Mouse (Mus musculus): ENCODE data around the gene Vav2. TPM values are rescaled to one million over a fixed set of nuclear protein-coding genes. Genes with fewer than 3 reads are reported as not detected.

The Vav2 gene
- polyA plus RNA-seq, 1 experiment, result 48.0 TPM

GRCm38 (mm10) chr2:27218569-27218968, 208.3 kb downstream of the Vav2 start:
- DNase-seq, result no peak
- no peaks in the 10 kb centered on the region for H3K36me3 ChIP-seq (ENCODE audit: control insufficient read depth, insufficient read depth, low read length)
- TF ChIP-seq POLR2A (IDR thresholded peaks at IDR 0.05; ENCODE audit: control insufficient read depth, extremely low read depth, insufficient read depth, low read length, poor library complexity), result no peak
- TF ChIP-seq CTCF (IDR thresholded peaks at IDR 0.05; ENCODE audit: borderline replicate concordance, control insufficient read depth, extremely low read depth, insufficient read depth, low read length, poor library complexity), result no peak
- no peaks in the 10 kb centered on the region; the same call in 1 of the 2 replicates for H3K4me1 ChIP-seq (replicated peaks; ENCODE audit: control insufficient read depth, insufficient read depth, low read length)
- no peak overlapping the region for H3K4me3 ChIP-seq (ENCODE audit: control insufficient read depth, insufficient read depth, low read length)
- WGBS, result 96% methylated on average over 8 of the region's 8 CpGs
- no peak overlapping the region for H3K27ac ChIP-seq (ENCODE audit: control insufficient read depth, insufficient read depth, low read length)
- H3K27me3 ChIP-seq (ENCODE audit: control insufficient read depth, insufficient read depth, low read length), result no peaks in the 10 kb centered on the region

- no peaks in the 10 kb centered on the region for H3K27me3 ChIP-seq (ENCODE audit: control insufficient read depth, insufficient read depth, low read length)
- TF ChIP-seq POLR2A (IDR thresholded peaks at IDR 0.05; ENCODE audit: control insufficient read depth, extremely low read depth, insufficient read depth, low read length, poor library complexity), result no peak
- TF ChIP-seq CTCF (IDR thresholded peaks at IDR 0.05; ENCODE audit: borderline replicate concordance, control insufficient read depth, extremely low read depth, insufficient read depth, low read length, poor library complexity), result no peak
- WGBS, result 91% methylated on average over 2 of the region's 2 CpGs
- DNase-seq, result no peak
- H3K4me1 ChIP-seq (replicated peaks; ENCODE audit: control insufficient read depth, insufficient read depth, low read length), result no peaks in the 10 kb centered on the region; the same call in 1 of the 2 replicates
- H3K36me3 ChIP-seq (ENCODE audit: control insufficient read depth, insufficient read depth, low read length), result no peaks in the 10 kb centered on the region
- H3K27ac ChIP-seq (ENCODE audit: control insufficient read depth, insufficient read depth, low read length), result no peak overlapping the region
- no peak overlapping the region for H3K4me3 ChIP-seq (ENCODE audit: control insufficient read depth, insufficient read depth, low read length)
Observed at GRCm38 (mm10) chr2:27218121-27218544, 208.7 kb downstream of the Vav2 start.

- TF ChIP-seq CTCF (IDR thresholded peaks at IDR 0.05; ENCODE audit: borderline replicate concordance, control insufficient read depth, extremely low read depth, insufficient read depth, low read length, poor library complexity) (no peak), POLR2A (IDR thresholded peaks at IDR 0.05; ENCODE audit: control insufficient read depth, extremely low read depth, insufficient read depth, low read length, poor library complexity) (no peak)
- no peak for DNase-seq
- Histone ChIP-seq H3K4me1 (replicated peaks; ENCODE audit: control insufficient read depth, insufficient read depth, low read length) (peaks cover 21% of the 10 kb centered on the region), H3K4me3 (ENCODE audit: control insufficient read depth, insufficient read depth, low read length) (no peak overlapping the region), H3K27ac (ENCODE audit: control insufficient read depth, insufficient read depth, low read length) (no peak overlapping the region), H3K36me3 (ENCODE audit: control insufficient read depth, insufficient read depth, low read length) (no peaks in the 10 kb centered on the region), H3K27me3 (ENCODE audit: control insufficient read depth, insufficient read depth, low read length) (no peaks in the 10 kb centered on the region)
- 94% methylated on average over 2 of the region's 2 CpGs for WGBS
Observed at GRCm38 (mm10) chr2:27215537-27215936, 211.3 kb downstream of the Vav2 start.

Other genes with a start within 250 kb of the Vav2 start
- gene Sardh, start 178.7 kb downstream of the Vav2 start, polyA plus RNA-seq (2012; rRNA removed), result 10.5 and 12.3 TPM in 2 replicates
- 1.9 and 2.0 TPM in 2 replicates for gene Brd3os, start 15.3 kb upstream of the Vav2 start, polyA plus RNA-seq (2012; rRNA removed)
- 53.5 and 74.9 TPM in 2 replicates for gene Brd3, start 80.6 kb upstream of the Vav2 start, polyA plus RNA-seq (2012; rRNA removed)
- 42.9 and 49.5 TPM in 2 replicates for gene Wdr5, start 88.1 kb upstream of the Vav2 start, polyA plus RNA-seq (2012; rRNA removed)
- 35.9 and 40.3 TPM in 2 replicates for gene Rxra, start 249.4 kb upstream of the Vav2 start, polyA plus RNA-seq (2012; rRNA removed)

Data from thymus, adult 2 months (tissue).